Mouse (Mus musculus): Measurements from ENCODE around the gene March4. TPM values are rescaled to one million over a fixed set of nuclear protein-coding genes. Genes with fewer than 3 reads are reported as not detected.

March4 gene
- polyA plus RNA-seq, 1 experiment, result 0.01 TPM

DNA sequence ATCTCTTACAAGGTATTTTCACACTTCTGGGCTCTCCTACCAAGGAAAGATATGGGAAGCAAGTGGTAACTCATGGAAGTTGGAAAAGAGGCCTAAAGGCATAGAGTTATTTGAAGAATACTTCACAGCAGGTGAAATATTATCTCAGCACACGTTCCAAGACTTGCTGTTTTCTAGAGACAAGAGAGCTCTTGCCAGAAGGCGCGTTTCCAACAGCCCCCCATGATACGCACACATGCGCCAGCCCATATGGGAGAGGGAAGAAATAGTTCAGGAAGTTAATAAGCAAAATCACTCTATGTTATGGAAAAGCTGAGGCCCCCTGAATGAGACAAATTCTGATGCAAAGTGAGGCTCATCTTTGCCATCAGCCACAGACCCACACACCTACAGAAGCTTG lies 3.8 kb downstream of the March4 start:
- Histone ChIP-seq H3ac (ENCODE audit: control insufficient read depth, insufficient read length) (no peak overlapping the region), H3K27me3 (ENCODE audit: control insufficient read depth, insufficient read depth, insufficient read length) (peaks cover 25% of the 10 kb centered on the region), H3K79me2 (ENCODE audit: control insufficient read depth, insufficient read depth) (no peaks in the 10 kb centered on the region), H3K36me3 (ENCODE audit: control insufficient read depth, insufficient read depth) (no peaks in the 10 kb centered on the region), H3K4me2 (ENCODE audit: low read depth) (no peak overlapping the region), H3K4me3 (no peak overlapping the region)
- no peak for TF ChIP-seq CEBPB (IDR thresholded peaks at IDR 0.05; ENCODE audit: insufficient read depth, poor library complexity, severe bottlenecking)
- TF ChIP-seq MYOG (IDR thresholded peaks at IDR 0.05; ENCODE audit: control insufficient read depth in 1 of 3, insufficient read depth in 1 of 3, insufficient read length in 2 of 3, low read depth in 2 of 3), result no peak
- no peak for TF ChIP-seq MAX (IDR thresholded peaks at IDR 0.05; ENCODE audit: low read depth)
- TF ChIP-seq REST (IDR thresholded peaks at IDR 0.05; ENCODE audit: insufficient read depth, insufficient read length), result no peak
- TF ChIP-seq MYOD1 (IDR thresholded peaks at IDR 0.05; ENCODE audit: control insufficient read depth in 1 of 3, insufficient read length in 2 of 3, low read depth in 2 of 3), result no peak
- no peak for TF ChIP-seq TCF3 (IDR thresholded peaks at IDR 0.05; ENCODE audit: insufficient read length, low read depth)
- TF ChIP-seq POLR2A (IDR thresholded peaks at IDR 0.05; ENCODE audit: insufficient read length, low read depth), result no peak
- no peak for TF ChIP-seq POLR2AphosphoS2 (IDR thresholded peaks at IDR 0.05; ENCODE audit: insufficient read length, low read depth)
- TF ChIP-seq E2F4 (IDR thresholded peaks at IDR 0.05; ENCODE audit: insufficient read depth), result no peak
- TF ChIP-seq TCF12 (IDR thresholded peaks at IDR 0.05; ENCODE audit: insufficient read depth, poor library complexity, severe bottlenecking), result no peak
- no peak for TF ChIP-seq USF1 (IDR thresholded peaks at IDR 0.05; ENCODE audit: low read depth)
- TF ChIP-seq SRF (IDR thresholded peaks at IDR 0.05; ENCODE audit: control insufficient read depth, insufficient read length, low read depth), result no peak

DNA sequence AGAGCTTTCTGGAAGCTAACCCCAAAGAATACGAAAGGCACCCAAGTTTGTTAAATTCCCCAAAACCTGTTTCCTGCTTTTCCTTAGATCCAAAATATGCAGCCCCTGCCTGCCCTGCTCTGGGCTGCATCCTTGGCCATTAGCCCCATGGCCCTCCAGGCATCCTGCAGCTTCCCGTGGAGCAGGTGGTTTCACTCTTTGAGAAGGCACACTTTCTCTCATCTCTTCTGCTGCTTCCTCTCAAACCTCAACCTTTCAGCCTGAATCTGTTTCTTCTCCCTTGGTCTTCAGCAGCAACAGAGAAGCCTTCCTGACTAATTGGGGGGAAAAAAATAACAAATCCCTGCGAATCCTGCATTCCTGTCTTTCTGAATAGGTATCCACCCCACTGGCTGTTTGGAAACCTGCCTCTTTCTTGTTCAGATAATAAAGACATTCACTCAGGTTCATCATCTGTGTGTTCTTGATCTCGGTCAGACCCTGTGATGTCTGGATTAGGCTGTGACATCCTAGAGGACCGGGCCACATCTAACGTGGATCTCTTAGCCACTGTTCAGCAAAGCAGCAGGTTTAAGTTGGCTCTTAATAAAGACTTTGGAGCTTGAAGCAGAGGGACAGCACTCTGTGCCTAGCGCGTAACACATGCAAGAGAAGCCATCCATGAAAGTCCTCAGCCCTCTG lies 6.1 kb downstream of the March4 start:
- H3K27me3 ChIP-seq (ENCODE audit: control insufficient read depth, insufficient read depth, insufficient read length), result peaks cover 13% of the 10 kb centered on the region
- no peak overlapping the region for H3K4me2 ChIP-seq (ENCODE audit: low read depth)
- no peak overlapping the region for H3K4me3 ChIP-seq
- H3K79me2 ChIP-seq (ENCODE audit: control insufficient read depth, insufficient read depth), result no peaks in the 10 kb centered on the region
- H3ac ChIP-seq (ENCODE audit: control insufficient read depth, insufficient read length), result no peak overlapping the region
- no peaks in the 10 kb centered on the region for H3K36me3 ChIP-seq (ENCODE audit: control insufficient read depth, insufficient read depth)
- TF ChIP-seq USF1 (IDR thresholded peaks at IDR 0.05; ENCODE audit: low read depth) (no peak), POLR2A (IDR thresholded peaks at IDR 0.05; ENCODE audit: insufficient read length, low read depth) (no peak), CEBPB (IDR thresholded peaks at IDR 0.05; ENCODE audit: insufficient read depth, poor library complexity, severe bottlenecking) (no peak), MYOG (IDR thresholded peaks at IDR 0.05; ENCODE audit: control insufficient read depth in 1 of 3, insufficient read depth in 1 of 3, insufficient read length in 2 of 3, low read depth in 2 of 3) (no peak), MAX (IDR thresholded peaks at IDR 0.05; ENCODE audit: low read depth) (no peak), MYOD1 (IDR thresholded peaks at IDR 0.05; ENCODE audit: control insufficient read depth in 1 of 3, insufficient read length in 2 of 3, low read depth in 2 of 3) (no peak), TCF12 (IDR thresholded peaks at IDR 0.05; ENCODE audit: insufficient read depth, poor library complexity, severe bottlenecking) (no peak), REST (IDR thresholded peaks at IDR 0.05; ENCODE audit: insufficient read depth, insufficient read length) (no peak), SRF (IDR thresholded peaks at IDR 0.05; ENCODE audit: control insufficient read depth, insufficient read length, low read depth) (no peak), POLR2AphosphoS2 (IDR thresholded peaks at IDR 0.05; ENCODE audit: insufficient read length, low read depth) (no peak), TCF3 (IDR thresholded peaks at IDR 0.05; ENCODE audit: insufficient read length, low read depth) (no peak), E2F4 (IDR thresholded peaks at IDR 0.05; ENCODE audit: insufficient read depth) (no peak)

DNA sequence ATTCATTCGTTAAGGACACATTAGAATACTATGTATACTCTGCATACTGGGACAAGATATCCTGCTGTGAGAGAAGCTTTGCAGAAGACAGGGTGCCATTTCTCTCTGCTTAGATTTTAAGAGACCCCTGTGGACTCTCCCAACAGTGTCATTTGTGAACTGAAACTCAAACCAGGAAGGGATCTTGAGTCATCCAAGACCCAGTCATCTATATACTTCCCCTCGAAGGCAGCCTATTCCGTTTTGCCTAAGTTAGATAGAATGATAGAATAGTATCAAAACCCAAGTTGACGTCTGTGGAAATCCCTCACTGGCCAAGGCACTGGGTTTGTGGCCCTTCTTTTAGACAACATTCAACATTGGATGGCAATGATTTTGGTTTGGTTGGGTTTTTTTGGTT lies 7.5 kb downstream of the March4 start:
- Histone ChIP-seq H3K4me3 (no peak overlapping the region), H3ac (ENCODE audit: control insufficient read depth, insufficient read length) (no peak overlapping the region), H3K79me2 (ENCODE audit: control insufficient read depth, insufficient read depth) (no peaks in the 10 kb centered on the region), H3K36me3 (ENCODE audit: control insufficient read depth, insufficient read depth) (no peaks in the 10 kb centered on the region), H3K4me2 (ENCODE audit: low read depth) (no peak overlapping the region), H3K27me3 (ENCODE audit: control insufficient read depth, insufficient read depth, insufficient read length) (peaks cover 7% of the 10 kb centered on the region)
- TF ChIP-seq POLR2AphosphoS2 (IDR thresholded peaks at IDR 0.05; ENCODE audit: insufficient read length, low read depth) (no peak), USF1 (IDR thresholded peaks at IDR 0.05; ENCODE audit: low read depth) (no peak), MYOD1 (IDR thresholded peaks at IDR 0.05; ENCODE audit: control insufficient read depth in 1 of 3, insufficient read length in 2 of 3, low read depth in 2 of 3) (no peak), REST (IDR thresholded peaks at IDR 0.05; ENCODE audit: insufficient read depth, insufficient read length) (no peak), CEBPB (IDR thresholded peaks at IDR 0.05; ENCODE audit: insufficient read depth, poor library complexity, severe bottlenecking) (no peak), TCF3 (IDR thresholded peaks at IDR 0.05; ENCODE audit: insufficient read length, low read depth) (no peak), TCF12 (IDR thresholded peaks at IDR 0.05; ENCODE audit: insufficient read depth, poor library complexity, severe bottlenecking) (no peak)

DNA sequence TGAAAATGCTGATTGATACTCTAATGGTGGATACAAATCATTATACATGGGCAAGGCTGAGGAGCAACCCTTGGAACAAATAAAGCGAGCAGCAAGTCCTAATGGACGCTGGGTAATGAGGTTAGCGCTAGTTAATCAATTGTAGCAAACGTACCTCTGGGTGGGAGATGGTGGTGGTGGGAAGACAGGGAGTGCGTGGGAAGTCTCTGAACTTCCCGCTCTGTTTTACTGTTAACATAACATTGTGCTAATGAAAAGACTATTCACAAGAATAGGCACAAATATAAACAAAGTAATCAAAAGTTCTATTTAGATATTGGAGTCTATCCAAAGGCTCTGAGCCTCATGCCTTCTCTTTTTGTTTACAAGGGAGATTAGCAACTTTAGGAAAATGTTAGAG lies 13.1 kb downstream of the March4 start:
- no peak overlapping the region for H3ac ChIP-seq (ENCODE audit: control insufficient read depth, insufficient read length)
- H3K4me3 ChIP-seq, result no peak overlapping the region

More for the DNA sequence above, 13.1 kb downstream of the March4 start:
- peaks cover 10% of the 10 kb centered on the region for H3K27me3 ChIP-seq (ENCODE audit: control insufficient read depth, insufficient read depth, insufficient read length)
- no peaks in the 10 kb centered on the region for H3K79me2 ChIP-seq (ENCODE audit: control insufficient read depth, insufficient read depth)
- no peak overlapping the region for H3K4me2 ChIP-seq (ENCODE audit: low read depth)
- H3K36me3 ChIP-seq (ENCODE audit: control insufficient read depth, insufficient read depth), result no peaks in the 10 kb centered on the region
- TF ChIP-seq POLR2A (IDR thresholded peaks at IDR 0.05; ENCODE audit: insufficient read length, low read depth) (no peak), MYOD1 (IDR thresholded peaks at IDR 0.05; ENCODE audit: control insufficient read depth in 1 of 3, insufficient read length in 2 of 3, low read depth in 2 of 3) (no peak), TCF12 (IDR thresholded peaks at IDR 0.05; ENCODE audit: insufficient read depth, poor library complexity, severe bottlenecking) (no peak), SRF (IDR thresholded peaks at IDR 0.05; ENCODE audit: control insufficient read depth, insufficient read length, low read depth) (no peak), E2F4 (IDR thresholded peaks at IDR 0.05; ENCODE audit: insufficient read depth) (no peak), TCF3 (IDR thresholded peaks at IDR 0.05; ENCODE audit: insufficient read length, low read depth) (no peak), MAX (IDR thresholded peaks at IDR 0.05; ENCODE audit: low read depth) (no peak), POLR2AphosphoS2 (IDR thresholded peaks at IDR 0.05; ENCODE audit: insufficient read length, low read depth) (no peak)

Data from myocyte (in vitro differentiated cells).